Mouse (Mus musculus) right cerebral cortex, postnatal 4 days (tissue): ENCODE results near the gene Naga.
A peak's percentile ranks its signal among the peaks of the same experiment; 100 is the strongest.
"Not testable (repeated sequence)": the region's sequence is repeated elsewhere in the genome, so short reads cannot be mapped to it uniquely, and the experiment has no call there.

Experiments used
- DNase-seq: peaks from one replicate; pipeline ENCODE4 v3.0.0-alpha.2; 2022

The Naga gene

GRCm38 (mm10) chr15:82338593-82339112 is at the start of gene Naga, which contains the start of the genes Pheta2 and Smdt1:
Gene Naga (minus strand): TSS chr15:82338925.
Gene Pheta2 (plus strand): TSS chr15:82338942.
Gene Smdt1 (plus strand): TSS chr15:82338959.
- peak; percentile 95 for DNase-seq

- no peak for DNase-seq
Measured at GRCm38 (mm10) chr15:82385729-82386128, 47.0 kb upstream of the Naga start.

GRCm38 (mm10) chr15:82382441-82382840 is 43.7 kb upstream of the Naga start:
- no peak for DNase-seq

- DNase-seq: no peak
Measured at GRCm38 (mm10) chr15:82380714-82381062, 42.0 kb upstream of the Naga start.

- no peak for DNase-seq
Measured at GRCm38 (mm10) chr15:82379871-82380713, 41.4 kb upstream of the Naga start, which contains the start of gene Cyp2d22. Gene Cyp2d22 (minus strand): TSS chr15:82380260.

GRCm38 (mm10) chr15:82379511-82379870 is 40.8 kb upstream of the Naga start:
- DNase-seq: no peak

- DNase-seq: no peak
Measured at GRCm38 (mm10) chr15:82378261-82379180, 39.8 kb upstream of the Naga start.

GRCm38 (mm10) chr15:82377701-82378100 is 39.0 kb upstream of the Naga start:
- DNase-seq: no peak

GRCm38 (mm10) chr15:82376393-82377138 is 37.8 kb upstream of the Naga start:
- no peak for DNase-seq

GRCm38 (mm10) chr15:82375855-82376254 is 37.1 kb upstream of the Naga start:
- DNase-seq: no peak

- no peak for DNase-seq
Measured at GRCm38 (mm10) chr15:82374437-82374836, 35.7 kb upstream of the Naga start.

- DNase-seq: no peak
Measured at GRCm38 (mm10) chr15:82372991-82373390, 34.3 kb upstream of the Naga start.

- no peak for DNase-seq
Measured at GRCm38 (mm10) chr15:82372446-82372845, 33.7 kb upstream of the Naga start.

GRCm38 (mm10) chr15:82368851-82369250 is 30.1 kb upstream of the Naga start:
- DNase-seq: no peak

- no peak for DNase-seq
Measured at GRCm38 (mm10) chr15:82368146-82368545, 29.4 kb upstream of the Naga start.

GRCm38 (mm10) chr15:82364561-82364960 is 25.8 kb upstream of the Naga start:
- DNase-seq: not testable (repeated sequence)

- not testable (repeated sequence) for DNase-seq
Measured at GRCm38 (mm10) chr15:82363801-82364200, 25.1 kb upstream of the Naga start.

- DNase-seq: no peak
Measured at GRCm38 (mm10) chr15:82362234-82362633, 23.5 kb upstream of the Naga start.

- no peak for DNase-seq
Measured at GRCm38 (mm10) chr15:82361459-82362018, 22.8 kb upstream of the Naga start.

- DNase-seq: no peak
Measured at GRCm38 (mm10) chr15:82358431-82359260, 19.9 kb upstream of the Naga start.
